8 mouse cellular contexts compared by ENCODE assay signal in the genomic region with DNA sequence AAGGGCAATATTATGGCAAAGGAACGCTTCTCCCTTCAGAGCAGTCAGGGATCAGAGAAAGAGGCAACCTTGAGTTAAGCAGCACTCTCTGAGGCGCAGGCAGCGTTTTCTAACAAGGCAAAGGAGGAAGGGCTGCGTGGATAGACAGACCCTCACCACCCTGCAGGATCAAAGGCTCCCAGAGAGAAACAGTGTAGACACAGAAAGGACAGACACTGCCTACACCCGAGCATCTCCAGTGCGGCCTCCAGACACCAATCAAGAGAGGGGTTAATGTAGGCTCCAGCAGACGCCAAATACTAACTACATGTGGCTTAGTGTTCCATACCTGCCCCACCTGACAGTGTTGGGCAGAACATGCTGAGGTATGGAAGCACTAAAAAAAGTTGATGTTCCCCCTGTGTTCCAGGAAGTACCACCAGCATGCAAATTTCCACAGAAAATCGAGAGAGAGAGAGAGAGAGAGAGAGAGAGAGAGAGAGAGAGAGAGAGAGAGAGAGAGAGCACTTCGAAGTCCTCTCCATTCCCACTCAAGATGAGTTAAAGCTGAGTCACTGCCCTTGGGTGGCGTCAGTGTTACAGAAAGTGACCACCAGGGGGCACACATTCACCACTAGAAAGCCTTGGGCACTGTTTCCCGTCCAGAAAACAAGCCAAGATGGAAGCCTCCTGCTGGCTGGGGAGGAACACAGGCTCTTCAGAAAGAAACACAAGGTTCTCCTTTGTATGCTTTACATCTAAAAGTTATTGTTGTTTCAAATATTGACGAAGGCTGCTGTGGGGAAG. TPM values are rescaled to one million over a fixed set of nuclear protein-coding genes. Genes with fewer than 3 reads are reported as not detected.
DNase-seq lines count a peak whose midpoint lies in the region; ATAC-seq and TF ChIP-seq lines count a peak whose summit lies in the region.

No protein-coding gene starts in this region.

- H3K9me3 ChIP-seq in forebrain, embryonic 11.5 days (ENCODE audit: control insufficient read depth, low read length): no peaks in the 10 kb centered on the region
- no peaks in the 10 kb centered on the region for H3K9me3 ChIP-seq in forebrain, embryonic 16.5 days (ENCODE audit: control insufficient read depth, low read length)
- no peaks in the 10 kb centered on the region for H3K9me3 ChIP-seq in embryonic facial prominence, embryonic 14.5 days (ENCODE audit: control insufficient read depth, low read length)
- no peaks in the 10 kb centered on the region for H3K9me3 ChIP-seq in heart, postnatal 0 days (replicated peaks; ENCODE audit: control insufficient read depth, low read length)
- no peaks in the 10 kb centered on the region for H3K9me3 ChIP-seq in lung, postnatal 0 days (ENCODE audit: low read length)

- peak; percentile 91 for DNase-seq in forebrain, embryonic 11.5 days (ENCODE audit: low spot score)
- peak; percentile 85 to 91 for DNase-seq in adrenal gland, postnatal 36 days
- peak; percentile 90 for DNase-seq in embryonic facial prominence, embryonic 14.5 days (ENCODE audit: low spot score)
- DNase-seq in heart, postnatal 0 days (ENCODE audit: low spot score): peak; percentile 79
- DNase-seq in layer of hippocampus, adult 9-11 months: peak; percentile 67
- DNase-seq in lung, postnatal 0 days (ENCODE audit: low spot score): peak; percentile 94
- peak; percentile 81 for DNase-seq in right cerebral cortex, postnatal 4 days

- ATAC-seq in forebrain, embryonic 11.5 days (replicated peaks; ENCODE audit: low FRiP score): peak; percentile 65
- no peak; the same call in 1 of the 2 replicates for ATAC-seq in forebrain, embryonic 16.5 days
- ATAC-seq in embryonic facial prominence, embryonic 14.5 days (ENCODE audit: low read depth): peak; percentile 80; the same call in 1 of the 2 replicates
- peak; percentile 86 for ATAC-seq in heart, postnatal 0 days (ENCODE audit: insufficient read depth, low read depth)
- ATAC-seq in lung, postnatal 0 days: peak; percentile 96

- H3K27ac ChIP-seq in forebrain, embryonic 11.5 days (ENCODE audit: low read depth, low read length): no peak overlapping the region
- no peak overlapping the region for H3K27ac ChIP-seq in forebrain, embryonic 16.5 days (ENCODE audit: low read length)
- H3K27ac ChIP-seq in embryonic facial prominence, embryonic 14.5 days (replicated peaks; ENCODE audit: low read depth, low read length): no peak overlapping the region
- H3K27ac ChIP-seq in heart, postnatal 0 days (ENCODE audit: low read depth): no peak overlapping the region
- H3K27ac ChIP-seq in lung, postnatal 0 days (ENCODE audit: low read length): no peak overlapping the region

- TF ChIP-seq CTCF in heart, postnatal 0 days (IDR thresholded peaks at IDR 0.05; ENCODE audit: low read depth): peak; percentile 93
- peak; percentile 95 for TF ChIP-seq CTCF in lung, postnatal 0 days (IDR thresholded peaks at IDR 0.05)

- no peak overlapping the region for H3K4me2 ChIP-seq in forebrain, embryonic 11.5 days (ENCODE audit: low read depth, low read length, severe bottlenecking)
- H3K4me2 ChIP-seq in forebrain, embryonic 16.5 days (ENCODE audit: low read length): no peak overlapping the region
- H3K4me2 ChIP-seq in embryonic facial prominence, embryonic 14.5 days (ENCODE audit: low read depth, low read length): no peak overlapping the region
- no peak overlapping the region for H3K4me2 ChIP-seq in heart, postnatal 0 days (ENCODE audit: low read depth, low read length)
- no peak overlapping the region for H3K4me2 ChIP-seq in lung, postnatal 0 days (replicated peaks; ENCODE audit: low read depth, low read length)

- H3K4me1 ChIP-seq in forebrain, embryonic 11.5 days (replicated peaks; ENCODE audit: control insufficient read depth, insufficient read depth, low read length): peaks cover 4% of the 10 kb centered on the region; the same call in 1 of the 2 replicates
- H3K4me1 ChIP-seq in forebrain, embryonic 16.5 days (replicated peaks; ENCODE audit: control insufficient read depth, insufficient read depth, low read length): peaks cover 3% of the 10 kb centered on the region
- H3K4me1 ChIP-seq in embryonic facial prominence, embryonic 14.5 days (ENCODE audit: control insufficient read depth, insufficient read depth, low read length): no peaks in the 10 kb centered on the region
- H3K4me1 ChIP-seq in heart, postnatal 0 days (ENCODE audit: control insufficient read depth, insufficient read depth): no peaks in the 10 kb centered on the region
- H3K4me1 ChIP-seq in lung, postnatal 0 days (ENCODE audit: insufficient read depth, low read depth, low read length): no peaks in the 10 kb centered on the region

- no peak for TF ChIP-seq EP300 in heart, postnatal 0 days (IDR thresholded peaks at IDR 0.05; ENCODE audit: low read depth)
- TF ChIP-seq EP300 in lung, postnatal 0 days (IDR thresholded peaks at IDR 0.05): no peak

- no peak overlapping the region for H3K4me3 ChIP-seq in forebrain, embryonic 11.5 days (ENCODE audit: low read depth, low read length)
- H3K4me3 ChIP-seq in forebrain, embryonic 16.5 days (replicated peaks; ENCODE audit: low read length): no peak overlapping the region
- H3K4me3 ChIP-seq in embryonic facial prominence, embryonic 14.5 days (ENCODE audit: low read depth, low read length): no peak overlapping the region
- no peak overlapping the region for H3K4me3 ChIP-seq in heart, postnatal 0 days (ENCODE audit: low read depth, low read length)
- H3K4me3 ChIP-seq in lung, postnatal 0 days (ENCODE audit: low read depth, low read length): no peak overlapping the region

- no peak overlapping the region for H3K9ac ChIP-seq in forebrain, embryonic 11.5 days (ENCODE audit: low read length)
- no peak overlapping the region for H3K9ac ChIP-seq in forebrain, embryonic 16.5 days (replicated peaks; ENCODE audit: low read depth, low read length)
- no peak overlapping the region for H3K9ac ChIP-seq in embryonic facial prominence, embryonic 14.5 days (ENCODE audit: low read depth, low read length)
- no peak overlapping the region for H3K9ac ChIP-seq in heart, postnatal 0 days (replicated peaks; ENCODE audit: low read depth, low read length)
- no peak overlapping the region for H3K9ac ChIP-seq in lung, postnatal 0 days (replicated peaks; ENCODE audit: low read depth)

- 35% methylated on average over 12 of the region's 12 CpGs for WGBS in forebrain, embryonic 11.5 days
- 26% methylated on average over 12 of the region's 12 CpGs for WGBS in forebrain, embryonic 16.5 days
- WGBS in embryonic facial prominence, embryonic 14.5 days: 28% methylated on average over 12 of the region's 12 CpGs
- 22% methylated on average over 12 of the region's 12 CpGs for WGBS in heart, postnatal 0 days
- WGBS in lung, postnatal 0 days: 22% methylated on average over 12 of the region's 12 CpGs

- H3K36me3 ChIP-seq in forebrain, embryonic 11.5 days (ENCODE audit: control insufficient read depth, insufficient read depth, low read length): no peaks in the 10 kb centered on the region
- no peaks in the 10 kb centered on the region for H3K36me3 ChIP-seq in forebrain, embryonic 16.5 days (ENCODE audit: control insufficient read depth, insufficient read depth)
- no peaks in the 10 kb centered on the region for H3K36me3 ChIP-seq in embryonic facial prominence, embryonic 14.5 days (ENCODE audit: control insufficient read depth, insufficient read depth, low read length)
- H3K36me3 ChIP-seq in heart, postnatal 0 days (replicated peaks; ENCODE audit: control insufficient read depth, insufficient read depth, low read length): no peaks in the 10 kb centered on the region
- no peaks in the 10 kb centered on the region for H3K36me3 ChIP-seq in lung, postnatal 0 days (ENCODE audit: insufficient read depth, low read length)

- H3K27me3 ChIP-seq in forebrain, embryonic 11.5 days (ENCODE audit: control insufficient read depth, insufficient read depth, low read length): no peaks in the 10 kb centered on the region
- no peaks in the 10 kb centered on the region for H3K27me3 ChIP-seq in forebrain, embryonic 16.5 days (replicated peaks; ENCODE audit: control insufficient read depth, insufficient read depth, low read length)
- H3K27me3 ChIP-seq in embryonic facial prominence, embryonic 14.5 days (replicated peaks; ENCODE audit: control insufficient read depth, insufficient read depth, low read length): no peaks in the 10 kb centered on the region; the same call in 1 of the 2 replicates
- H3K27me3 ChIP-seq in heart, postnatal 0 days (ENCODE audit: control insufficient read depth, insufficient read depth, low read length): peaks cover 23% of the 10 kb centered on the region
- H3K27me3 ChIP-seq in lung, postnatal 0 days (replicated peaks; ENCODE audit: insufficient read depth, low read length): no peaks in the 10 kb centered on the region

RNA-seq across cellular contexts. Expression of a gene that starts 18.5 kb away (rescaled TPM):
- polyA plus RNA-seq in forebrain, embryonic 11.5 days (2014; fragmentation: Nextera tagmentation; extraction: Ambion mirVana): 4.1 and 5.7 TPM in 2 replicates
- 2.2 and 2.7 TPM in 2 replicates for polyA plus RNA-seq in forebrain, embryonic 16.5 days (2015; fragmentation: Nextera tagmentation; extraction: Ambion mirVana)
- not detected for total RNA-seq in adrenal gland, postnatal 36 days (2021)
- 2.0 and 2.4 TPM in 2 replicates for polyA plus RNA-seq in embryonic facial prominence, embryonic 14.5 days (2014; fragmentation: Nextera tagmentation; extraction: Ambion mirVana)
- 0.15 TPM in 1 of 2 replicates, not detected in the other for total RNA-seq in heart, postnatal 0 days (2014; rRNA removed; ENCODE audit: low replicate concordance)
- not detected in 2 replicates for polyA plus RNA-seq in heart, postnatal 0 days (2015; fragmentation: Nextera tagmentation; extraction: Ambion mirVana)
- not detected in 2 replicates for polyA plus RNA-seq in lung, postnatal 0 days (2015; fragmentation: Nextera tagmentation; extraction: Ambion mirVana)

RNA-seq across cellular contexts. Expression of a gene that starts 44.0 kb away (rescaled TPM):
- polyA plus RNA-seq in forebrain, embryonic 11.5 days (2014; fragmentation: Nextera tagmentation; extraction: Ambion mirVana): 12.1 and 12.6 TPM in 2 replicates
- 15.6 and 16.4 TPM in 2 replicates for polyA plus RNA-seq in forebrain, embryonic 16.5 days (2015; fragmentation: Nextera tagmentation; extraction: Ambion mirVana)
- total RNA-seq in adrenal gland, postnatal 36 days (2021): 10 to 100 TPM; 54.2 to 91.4 TPM
- 12.1 and 14.2 TPM in 2 replicates for polyA plus RNA-seq in embryonic facial prominence, embryonic 14.5 days (2014; fragmentation: Nextera tagmentation; extraction: Ambion mirVana)
- total RNA-seq in heart, postnatal 0 days (2014; rRNA removed; ENCODE audit: low replicate concordance): 19.8 and 26.7 TPM in 2 replicates
- 8.6 and 8.9 TPM in 2 replicates for polyA plus RNA-seq in heart, postnatal 0 days (2015; fragmentation: Nextera tagmentation; extraction: Ambion mirVana)
- 11.9 and 13.3 TPM in 2 replicates for polyA plus RNA-seq in lung, postnatal 0 days (2015; fragmentation: Nextera tagmentation; extraction: Ambion mirVana)

RNA-seq across cellular contexts. Expression of a gene that starts 58.8 kb away (rescaled TPM):
- 10.7 and 11.8 TPM in 2 replicates for polyA plus RNA-seq in forebrain, embryonic 11.5 days (2014; fragmentation: Nextera tagmentation; extraction: Ambion mirVana)
- polyA plus RNA-seq in forebrain, embryonic 16.5 days (2015; fragmentation: Nextera tagmentation; extraction: Ambion mirVana): 8.9 and 9.6 TPM in 2 replicates
- total RNA-seq in adrenal gland, postnatal 36 days (2021): 10 to 100 TPM; 21.2 to 27.1 TPM
- 10.9 and 12.3 TPM in 2 replicates for polyA plus RNA-seq in embryonic facial prominence, embryonic 14.5 days (2014; fragmentation: Nextera tagmentation; extraction: Ambion mirVana)
- total RNA-seq in heart, postnatal 0 days (2014; rRNA removed; ENCODE audit: low replicate concordance): 0.70 and 2.1 TPM in 2 replicates
- 2.9 and 3.2 TPM in 2 replicates for polyA plus RNA-seq in heart, postnatal 0 days (2015; fragmentation: Nextera tagmentation; extraction: Ambion mirVana)
- polyA plus RNA-seq in lung, postnatal 0 days (2015; fragmentation: Nextera tagmentation; extraction: Ambion mirVana): 5.1 and 6.1 TPM in 2 replicates
